Mouse (Mus musculus) lung, postnatal 4 days (tissue): Measurements from ENCODE around the gene Baz1b.

Source experiments
- DNase-seq, 2 experiments: peaks; one replicate each; pipeline ENCODE4 v3.0.0; 2021

Baz1b gene

GRCm38 (mm10) chr5:135241474-135241873, 54.4 kb downstream of the Baz1b start:
- no peak for DNase-seq

DNA sequence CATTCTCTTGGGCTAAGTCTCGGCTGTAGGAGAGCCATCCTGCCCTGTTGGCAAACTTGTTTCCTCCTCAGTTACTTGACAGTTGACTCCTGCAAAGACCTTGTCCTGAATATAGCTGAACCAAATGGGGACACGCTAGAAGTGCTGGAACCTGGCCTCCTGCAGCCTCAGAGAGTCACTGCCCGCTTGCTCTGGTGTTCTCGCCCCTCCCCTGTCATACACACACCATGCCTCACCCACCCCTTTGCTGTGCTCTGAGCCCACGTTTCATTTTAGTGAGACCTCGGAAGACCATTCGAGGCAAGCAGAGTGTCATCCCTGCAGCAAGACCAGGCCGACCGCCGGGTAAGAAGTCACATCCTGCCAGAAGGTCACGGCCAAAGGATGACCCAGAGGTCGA, 55.1 kb downstream of the Baz1b start:
- DNase-seq, result no peak

- no peak for DNase-seq
Observed at GRCm38 (mm10) chr5:135242608-135243007, 55.5 kb downstream of the Baz1b start.

DNA sequence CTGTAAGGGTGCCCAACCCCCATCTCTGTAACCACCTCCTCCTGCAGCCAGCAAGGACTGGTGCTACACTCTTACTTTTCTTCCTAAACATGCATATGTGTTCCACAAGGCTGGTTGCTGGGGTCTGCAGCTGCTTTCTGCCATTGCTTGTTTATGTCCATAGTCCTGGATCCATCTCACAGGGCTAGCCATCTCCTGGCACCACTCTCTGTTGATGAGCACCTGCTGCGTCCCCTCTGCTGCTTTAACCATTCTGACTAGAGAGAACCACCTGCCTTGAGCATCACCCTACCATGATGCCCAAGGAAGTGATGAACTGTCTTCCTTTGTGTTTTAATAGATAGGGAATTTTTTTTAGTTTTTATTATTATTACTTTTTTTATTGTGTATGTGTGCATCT, 56.1 kb downstream of the Baz1b start:
- no peak for DNase-seq

- no peak for DNase-seq
Observed at GRCm38 (mm10) chr5:135246531-135246930, 59.5 kb downstream of the Baz1b start.

DNA sequence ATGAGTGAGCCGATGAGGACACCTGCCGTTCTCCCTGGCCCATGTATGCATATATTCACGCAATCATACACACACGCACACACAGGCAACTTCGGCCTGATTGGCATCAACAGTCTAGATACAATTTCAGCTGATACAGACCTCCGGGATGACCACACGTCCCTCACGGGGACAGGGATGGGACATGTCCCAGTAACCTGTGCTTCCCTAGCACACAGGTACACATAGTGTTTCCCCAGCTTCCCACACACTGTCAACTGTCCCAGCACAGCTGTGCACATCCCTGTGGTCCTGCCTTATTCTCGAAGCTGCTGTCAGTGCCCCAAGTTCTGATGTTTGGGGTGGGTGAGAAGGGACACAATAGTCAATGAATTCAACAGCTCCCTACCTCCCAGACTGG, 60.3 kb downstream of the Baz1b start:
- DNase-seq, result no peak

- DNase-seq, result no peak
Observed at GRCm38 (mm10) chr5:135248956-135249676, 62.1 kb downstream of the Baz1b start.

DNA sequence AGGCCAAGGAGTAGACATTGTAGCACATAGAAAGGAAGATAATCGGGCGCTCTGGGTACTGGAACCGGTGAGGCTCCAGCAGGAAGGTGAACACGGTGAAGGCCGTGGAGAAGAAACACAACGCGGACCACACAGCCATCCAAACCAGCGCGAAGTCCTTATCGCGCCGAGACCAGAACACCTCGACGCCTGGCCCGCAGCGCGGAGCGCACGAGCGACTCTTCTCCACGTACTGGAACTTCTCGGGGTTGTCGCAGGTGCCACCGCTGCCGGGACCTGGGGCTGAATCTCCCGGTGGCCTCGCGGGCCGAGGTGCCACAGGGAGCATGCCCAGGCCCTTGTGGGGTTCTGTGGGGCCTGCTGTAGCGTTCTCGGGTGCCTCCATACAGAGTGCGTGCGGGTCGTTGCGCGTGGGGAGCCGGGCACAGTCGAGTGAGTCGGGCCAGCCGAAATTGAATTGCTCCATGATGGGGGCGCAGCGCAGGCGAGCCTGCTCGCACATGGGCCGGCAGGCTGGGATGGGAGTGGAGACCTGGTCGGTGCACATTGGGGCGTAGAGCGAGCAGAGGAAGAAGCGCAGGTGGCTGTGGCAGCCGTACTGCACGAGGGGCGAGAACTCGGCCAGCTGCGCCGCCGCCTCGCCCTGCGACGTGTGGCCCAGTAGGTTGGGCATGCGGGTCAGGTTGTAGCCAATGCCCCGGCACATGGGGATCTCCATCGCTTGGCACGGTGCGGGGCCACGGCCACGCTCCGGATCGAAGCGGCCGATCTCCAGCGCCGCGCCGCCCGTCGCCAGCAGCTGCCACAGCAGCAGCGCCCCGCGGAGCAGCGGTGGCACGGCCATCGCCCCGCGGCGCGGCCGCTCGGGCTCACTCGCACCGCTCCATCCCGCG, 63.4 kb downstream of the Baz1b start:
- DNase-seq, result peak in 1 of 2 experiments; percentile 30

GRCm38 (mm10) chr5:135251079-135251454, 64.0 kb downstream of the Baz1b start, which contains the start of gene Fzd9:
TSS of gene Fzd9 (minus strand) at chr5:135251230.
- peak; percentile 88 to 89 for DNase-seq

GRCm38 (mm10) chr5:135253741-135254401, 66.8 kb downstream of the Baz1b start:
- no peak for DNase-seq

GRCm38 (mm10) chr5:135256166-135256565, 69.1 kb downstream of the Baz1b start:
- DNase-seq, result no peak

- no peak for DNase-seq
Observed at GRCm38 (mm10) chr5:135257559-135257958, 70.5 kb downstream of the Baz1b start.

- peak in 1 of 2 experiments; percentile 39 for DNase-seq
Observed at GRCm38 (mm10) chr5:135258280-135259150, 71.5 kb downstream of the Baz1b start.

GRCm38 (mm10) chr5:135263866-135264503, 76.9 kb downstream of the Baz1b start:
- DNase-seq, result peak; percentile 67 to 81

DNA sequence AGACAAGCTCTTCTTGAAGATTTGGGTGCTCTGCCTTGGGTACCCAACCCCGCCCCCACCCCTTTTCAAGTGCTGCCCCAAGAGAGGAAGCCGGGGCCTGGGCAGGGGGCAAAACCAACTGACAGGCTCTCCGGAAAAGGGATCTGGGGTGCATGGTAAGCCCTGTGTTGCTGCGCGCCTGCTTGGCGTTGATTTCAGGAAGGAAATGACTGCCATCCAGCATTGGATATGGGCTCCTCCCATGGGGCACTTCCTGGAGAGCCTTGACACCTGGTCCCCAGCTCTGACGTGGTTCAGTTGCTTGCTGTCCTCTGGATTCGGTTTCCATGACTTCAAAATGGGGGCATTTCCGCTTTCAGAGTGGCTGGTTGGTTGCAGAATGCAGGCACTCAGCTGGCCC, 77.5 kb downstream of the Baz1b start:
- peak; percentile 60 to 75 for DNase-seq

GRCm38 (mm10) chr5:135269451-135269850, 82.4 kb downstream of the Baz1b start:
- DNase-seq, result no peak

DNA sequence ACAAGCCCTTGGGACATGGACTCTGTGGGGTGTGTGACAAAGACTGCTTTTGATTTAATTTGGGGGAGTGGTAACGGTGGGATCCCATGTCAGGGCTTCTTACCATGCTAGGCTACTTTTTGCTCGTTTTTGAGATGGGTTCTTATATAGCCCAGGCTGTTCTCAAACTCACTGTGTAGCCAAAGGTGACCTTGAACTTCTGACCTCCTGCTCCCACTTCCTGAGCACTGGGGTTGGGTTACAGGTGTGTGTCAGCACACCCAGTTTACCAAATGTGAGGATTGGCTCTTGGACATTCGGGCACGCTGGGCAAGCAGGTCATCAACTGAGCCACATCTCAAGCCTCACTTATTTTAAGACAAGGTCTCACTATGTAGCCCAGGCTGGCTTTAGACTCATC, 83.3 kb downstream of the Baz1b start:
- no peak for DNase-seq

GRCm38 (mm10) chr5:135271563-135272165, 84.6 kb downstream of the Baz1b start:
- DNase-seq, result no peak

DNA sequence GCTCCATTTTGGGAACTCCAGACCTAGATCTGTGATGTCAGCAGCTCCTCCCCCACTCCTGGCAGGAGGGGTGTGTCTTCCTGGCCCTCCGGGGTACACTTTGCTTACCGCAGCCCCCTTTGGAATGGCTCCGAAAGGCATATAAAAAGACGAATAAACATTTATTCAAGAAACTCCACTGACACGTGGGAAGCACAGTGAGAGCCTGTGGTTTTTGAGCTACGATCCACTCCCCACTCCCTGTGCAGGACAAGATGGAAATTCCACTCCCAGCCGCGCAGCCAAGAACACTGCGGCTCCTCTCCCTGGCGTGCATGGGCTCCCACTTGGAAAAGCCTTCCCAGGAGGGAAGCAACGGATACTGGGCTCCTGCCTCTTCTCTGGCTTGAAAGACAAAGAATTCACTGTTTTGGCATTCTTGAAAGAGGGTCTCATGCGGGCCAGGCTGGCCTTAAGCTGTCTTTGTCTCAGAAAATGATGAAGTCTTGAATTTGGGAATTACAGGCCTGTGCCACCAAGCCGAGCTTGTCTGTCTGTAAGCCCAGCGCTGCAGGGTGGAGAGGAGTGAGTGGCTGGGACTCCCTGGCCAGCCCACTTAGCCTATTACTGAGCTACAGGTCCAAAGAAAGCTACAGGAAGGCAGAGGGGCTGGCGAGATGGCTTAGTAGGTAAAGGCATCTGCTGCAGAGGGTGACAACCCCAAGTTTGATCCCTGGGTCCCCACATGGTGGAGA, 87.8 kb downstream of the Baz1b start:
- no peak for DNase-seq

DNA sequence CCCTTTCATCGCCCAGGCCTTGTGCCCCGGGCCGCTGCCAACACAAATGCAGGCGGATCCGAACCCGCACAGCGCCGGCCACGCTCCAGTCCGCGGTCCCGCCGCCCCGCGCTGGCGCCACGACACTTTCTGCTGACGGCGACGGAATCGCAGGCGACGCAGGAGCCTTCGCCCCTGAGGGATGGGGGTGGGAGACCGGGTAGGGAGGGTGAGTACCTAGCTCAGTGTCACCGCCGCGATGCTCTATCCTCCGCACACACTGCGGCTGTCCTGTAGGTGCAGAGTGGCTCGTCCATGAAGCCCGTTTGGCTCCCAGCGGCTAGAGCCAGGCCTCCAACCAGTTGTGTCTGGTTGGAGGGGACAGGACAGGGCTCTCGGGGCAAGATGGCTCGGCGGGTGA, 89.5 kb downstream of the Baz1b start:
- no peak for DNase-seq

DNA sequence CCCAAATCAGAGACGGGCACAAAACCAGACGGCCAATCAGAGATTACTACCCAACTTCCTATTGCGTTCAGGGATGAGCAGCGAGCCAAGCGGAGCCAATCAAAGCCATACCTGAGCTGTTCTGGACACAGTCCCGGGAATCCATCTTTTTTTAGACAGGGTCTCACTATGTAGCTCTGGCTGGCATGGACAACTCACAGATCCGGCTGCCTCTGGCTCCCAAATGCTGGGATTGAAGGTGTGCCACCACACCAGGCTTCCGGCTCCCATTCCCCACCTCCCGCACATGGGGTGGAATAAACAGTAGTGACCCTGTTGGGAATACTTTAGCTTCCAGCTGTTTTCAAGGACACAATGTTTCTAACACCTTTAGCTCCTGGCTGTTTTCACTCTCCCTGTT, 93.2 kb downstream of the Baz1b start:
- no peak for DNase-seq
